Mouse (Mus musculus) midbrain, postnatal 0 days (tissue): Measurements from ENCODE around the gene Zfp322a. TPM values are rescaled to one million over a fixed set of nuclear protein-coding genes. Genes with fewer than 3 reads are reported as not detected.
A peak's percentile ranks its signal among the peaks of the same experiment; 100 is the strongest.
"Not testable (repeated sequence)": the region's sequence is repeated elsewhere in the genome, so short reads cannot be mapped to it uniquely, and the experiment has no call there.

ENCODE experiments used
- ATAC-seq: fragments of 200-750 bp; cut with Nextera tagmentation; 2 replicates; pipeline ENCODE4 v1.8.0; 2017; ENCODE audit warnings: moderate number of reproducible peaks, mild to moderate bottlenecking, moderate TSS enrichment, moderate library complexity; ENCODE audit not compliant: low FRiP score
- DNase-seq: peaks from one replicate; pipeline ENCODE4 v3.0.0-alpha.2; 2015; ENCODE audit warnings: low spot score
- H3K27ac ChIP-seq: fragments of 300-500 bp; sonication (generic); 2 replicates; pipeline ENCODE4 v1.5.1; 2014; ENCODE audit warnings: low read depth, mild to moderate bottlenecking, low read length, mixed read lengths
- H3K27me3 ChIP-seq: fragments of 300-500 bp; sonication (generic); 2 replicates; pipeline ENCODE4 v1.6.1; 2014; ENCODE audit warnings: low read length, control low read depth, mixed read lengths; ENCODE audit not compliant: insufficient read depth
- H3K36me3 ChIP-seq: fragments of 300-500 bp; sonication (generic); 2 replicates; pipeline ENCODE4 v1.6.1; 2014; ENCODE audit warnings: low read length, control low read depth, mixed read lengths; ENCODE audit not compliant: insufficient read depth
- H3K4me1 ChIP-seq: fragments of 300-500 bp; sonication (generic); 2 replicates; pipeline ENCODE4 v1.6.1; 2014; ENCODE audit warnings: mild to moderate bottlenecking, control low read depth, antibody characterized with exemption, low read length, mixed read lengths; ENCODE audit not compliant: insufficient read depth
- H3K4me2 ChIP-seq: fragments of 300-500 bp; sonication (generic); 2 replicates; pipeline ENCODE4 v1.6.1; 2014; ENCODE audit warnings: low read depth, mild to moderate bottlenecking, low read length, mixed read lengths; ENCODE audit not compliant: poor library complexity, severe bottlenecking
- H3K4me3 ChIP-seq: fragments of 300-500 bp; sonication (generic); 2 replicates; pipeline ENCODE4 v1.5.1; 2014; ENCODE audit warnings: low read depth, mild to moderate bottlenecking, low read length, moderate library complexity
- H3K9ac ChIP-seq: fragments of 300-500 bp; sonication (generic); replicated peaks from 2 replicates; pipeline ENCODE4 v1.6.1; 2014; ENCODE audit warnings: mild to moderate bottlenecking, low read length, moderate library complexity, mixed read lengths; ENCODE audit not compliant: poor library complexity, severe bottlenecking
- H3K9me3 ChIP-seq: fragments of 300-500 bp; sonication (generic); 2 replicates; pipeline ENCODE4 v1.6.1; 2016; ENCODE audit warnings: low read length, control low read depth
- CTCF ChIP-seq: IDR thresholded peaks from 2 replicates; pipeline ENCODE4 v1.5.1; 2016; ENCODE audit warnings: antibody characterized with exemption, mild to moderate bottlenecking
- WGBS: fragments of 180-500 bp; shearing (Covaris S2); extraction: QIAGEN DNeasy Blood & Tissue Kit; methylation state at CpG from one replicate; pipeline ENCODE4 v1.1.7; 2014; 5-methylcytosine and 5-hydroxymethylcytosine counted together
- polyA plus RNA-seq: library from polyadenylated mRNA; unstranded; fragments of >200 nt; fragmentation: Nextera tagmentation; extraction: Ambion mirVana; gene quantifications from 2 replicates; pipeline ENCODE4 v1.2.1, GENCODE M21; 2015
- total RNA-seq: library from RNA; depleted of rRNA; stranded (reverse); fragments of >200 nt; gene quantifications from 2 replicates; pipeline ENCODE4 v1.2.3, GENCODE M21; 2014

Zfp322a gene
- total and polyA plus RNA-seq, 2 experiments from 2014 or later = 19.7 to 31.1 TPM

GRCm38 (mm10) chr13:23361536-23361935, 7.5 kb downstream of the Zfp322a start:
- H3K9me3 ChIP-seq = no peaks in the 10 kb centered on the region
- H3K9ac ChIP-seq = no peak overlapping the region
- no peak overlapping the region for H3K4me3 ChIP-seq
- no peak for TF ChIP-seq CTCF
- H3K36me3 ChIP-seq = peaks cover 36% of the 10 kb centered on the region
- ATAC-seq (no peak), DNase-seq (no peak)
- 92% methylated on average over 4 of the region's 4 CpGs for WGBS
- no peaks in the 10 kb centered on the region for H3K27me3 ChIP-seq
- no peak overlapping the region for H3K27ac ChIP-seq
- no peak overlapping the region for H3K4me2 ChIP-seq
- 0 out of 2 replicates have a peak, but pooled peaks cover 2% of the 10 kb centered on the region for H3K4me1 ChIP-seq

DNA sequence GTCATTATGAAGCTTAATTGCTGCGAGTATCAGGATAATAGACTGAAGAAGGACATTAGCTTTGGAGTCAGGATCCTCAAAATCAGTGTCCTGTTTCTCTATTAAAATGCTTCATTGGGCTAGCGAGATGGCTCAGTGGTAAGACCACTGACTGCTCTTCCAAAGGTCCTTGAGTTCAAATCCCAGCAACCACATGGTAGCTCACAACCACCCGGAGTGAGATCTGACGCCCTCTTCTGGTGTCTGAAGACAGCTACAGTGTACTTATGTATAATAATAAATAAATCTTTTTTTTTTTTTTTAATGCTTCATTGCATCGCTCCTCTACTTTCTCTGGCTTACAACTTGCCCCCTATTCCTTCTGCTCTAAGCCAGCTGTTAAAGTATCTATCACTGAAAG, 14.5 kb downstream of the Zfp322a start:
- peaks cover 25% of the 10 kb centered on the region for H3K36me3 ChIP-seq
- H3K27me3 ChIP-seq, H3K4me3 ChIP-seq, H3K9ac ChIP-seq, H3K4me1 ChIP-seq, DNase-seq, ATAC-seq, H3K4me2 ChIP-seq, H3K9me3 ChIP-seq, H3K27ac ChIP-seq: not testable (repeated sequence)
- 89% methylated on average over 5 of the region's 5 CpGs for WGBS

DNA sequence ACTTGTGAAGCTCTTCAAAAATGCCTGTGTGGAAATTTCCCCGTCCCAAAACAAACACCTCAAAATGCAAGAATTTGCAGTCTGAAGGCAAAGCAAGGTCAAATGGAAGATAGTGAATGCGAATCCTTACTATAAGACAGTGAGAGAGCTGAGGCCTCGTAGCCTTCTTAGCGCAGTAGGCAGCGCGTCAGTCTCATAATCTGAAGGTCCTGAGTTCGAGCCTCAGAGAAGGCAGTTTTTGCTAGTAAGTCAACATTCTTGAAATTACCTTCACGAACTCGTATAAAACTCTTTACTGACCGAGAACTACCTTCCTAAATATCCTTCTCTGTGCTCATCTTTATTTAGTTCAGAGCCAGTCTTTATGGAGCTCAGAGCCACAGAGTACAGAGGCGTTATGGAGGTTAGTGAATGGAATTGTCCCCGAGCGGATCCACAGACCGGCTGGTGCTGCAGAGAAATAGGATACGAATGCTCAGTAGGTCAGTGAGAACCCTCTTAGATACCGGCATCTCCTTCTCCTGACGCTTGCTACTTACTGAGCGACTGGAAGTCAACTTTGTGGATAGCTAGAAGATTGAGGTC, 51.6 kb downstream of the Zfp322a start:
- ATAC-seq (no peak), DNase-seq (no peak)
- H3K4me2 ChIP-seq = no peak overlapping the region
- H3K27ac ChIP-seq = no peak overlapping the region
- no peak overlapping the region for H3K9ac ChIP-seq
- no peak overlapping the region for H3K4me3 ChIP-seq
- peaks cover 22% of the 10 kb centered on the region for H3K27me3 ChIP-seq
- H3K9me3 ChIP-seq = no peaks in the 10 kb centered on the region
- TF ChIP-seq CTCF = no peak
- WGBS = 11% methylated on average over 18 of the region's 18 CpGs
- no peaks in the 10 kb centered on the region for H3K36me3 ChIP-seq
- peaks cover 5% of the 10 kb centered on the region; the same call in 1 of the 2 replicates for H3K4me1 ChIP-seq

GRCm38 (mm10) chr13:23312909-23313669, 55.9 kb downstream of the Zfp322a start:
- Histone ChIP-seq H3K27ac (no peak overlapping the region), H3K27me3 (peaks cover 49% of the 10 kb centered on the region), H3K36me3 (no peaks in the 10 kb centered on the region), H3K4me3 (peak overlapping the region; percentile 39), H3K9me3 (no peaks in the 10 kb centered on the region), H3K4me2 (peak overlapping the region; percentile 68), H3K4me1 (peaks cover 5% of the 10 kb centered on the region; the same call in 1 of the 2 replicates), H3K9ac (no peak overlapping the region)
- ATAC-seq = no peak; the same call in 1 of the 2 replicates
- no peak for TF ChIP-seq CTCF
- WGBS = under 1% methylated on average over 42 of the region's 42 CpGs
- no peak for DNase-seq

DNA sequence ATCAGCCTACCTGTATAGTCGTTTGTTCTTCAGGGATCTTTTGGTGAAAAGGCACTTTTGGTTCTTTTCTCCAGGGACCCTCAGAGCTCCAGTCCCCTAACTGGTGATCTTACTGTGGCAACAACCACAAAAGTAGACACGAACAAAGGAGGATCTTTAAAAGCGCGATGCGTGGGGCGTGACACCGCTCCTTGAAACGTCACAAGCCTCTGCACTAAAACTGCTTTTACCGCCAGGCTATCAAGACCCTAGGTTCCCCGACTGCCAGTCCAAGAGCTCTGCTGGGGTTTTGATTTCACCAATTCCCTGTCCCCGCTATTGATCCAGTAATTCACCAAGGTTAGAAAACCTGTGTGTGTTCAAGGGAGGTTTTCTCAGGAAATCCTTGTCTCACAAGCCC, 59.0 kb downstream of the Zfp322a start:
- no peaks in the 10 kb centered on the region for H3K36me3 ChIP-seq
- ATAC-seq (no peak), DNase-seq (no peak)
- peak overlapping the region; percentile 47 for H3K4me2 ChIP-seq
- no peak overlapping the region for H3K9ac ChIP-seq
- no peak for TF ChIP-seq CTCF
- H3K4me1 ChIP-seq = peaks cover 5% of the 10 kb centered on the region; the same call in 1 of the 2 replicates
- no peaks in the 10 kb centered on the region for H3K9me3 ChIP-seq
- H3K4me3 ChIP-seq = peak overlapping the region; percentile 34
- no peak overlapping the region for H3K27ac ChIP-seq
- 4% methylated on average over 11 of the region's 11 CpGs for WGBS
- H3K27me3 ChIP-seq = peaks cover 53% of the 10 kb centered on the region

- Histone ChIP-seq H3K4me1 (peaks cover 5% of the 10 kb centered on the region; the same call in 1 of the 2 replicates), H3K36me3 (no peaks in the 10 kb centered on the region), H3K27me3 (peaks cover 53% of the 10 kb centered on the region), H3K27ac (no peak overlapping the region), H3K9me3 (no peaks in the 10 kb centered on the region), H3K4me2 (peak overlapping the region; percentile 47), H3K9ac (no peak overlapping the region), H3K4me3 (peak overlapping the region; percentile 34)
- TF ChIP-seq CTCF = no peak
- DNase-seq (no peak), ATAC-seq (peak; percentile 35)
- 2% methylated on average over 28 of the region's 28 CpGs for WGBS
Measured at GRCm38 (mm10) chr13:23309495-23310011, 59.5 kb downstream of the Zfp322a start.

DNA sequence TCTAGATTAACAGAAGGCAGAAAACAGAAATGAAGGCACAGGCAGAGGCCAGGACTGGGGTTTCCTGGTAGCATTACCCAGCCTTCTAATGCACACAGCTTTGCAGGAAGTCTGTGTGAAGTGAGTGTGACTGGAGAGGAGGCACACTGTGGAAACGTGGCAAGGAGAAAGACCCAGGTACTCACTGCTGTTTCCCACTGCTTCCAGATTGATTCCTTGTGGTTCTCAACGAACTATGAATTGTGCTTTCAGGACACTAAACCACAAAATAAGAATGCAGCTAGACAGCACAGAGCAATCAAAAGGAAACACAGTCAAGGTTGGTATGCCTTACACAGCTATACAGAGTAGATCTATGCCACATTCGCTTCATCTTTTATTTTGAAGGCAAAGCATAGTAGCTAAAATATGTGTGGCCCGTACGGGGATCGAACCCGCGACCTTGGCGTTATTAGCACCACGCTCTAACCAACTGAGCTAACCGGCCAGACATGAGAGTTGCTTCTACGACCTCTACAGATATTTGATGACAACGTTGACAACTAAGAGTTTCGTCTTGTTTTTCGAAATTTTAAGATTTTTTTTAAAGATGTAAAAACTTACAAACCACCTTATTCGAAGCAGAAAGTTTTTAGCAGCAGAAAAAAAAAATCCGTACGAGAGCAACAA, 60.2 kb downstream of the Zfp322a start:
- DNase-seq, H3K9me3 ChIP-seq, H3K9ac ChIP-seq, ATAC-seq, H3K27ac ChIP-seq, H3K36me3 ChIP-seq, H3K4me1 ChIP-seq: not testable (repeated sequence)
- H3K4me3 ChIP-seq = peak overlapping the region; percentile 34; the same call in 1 of the 2 replicates
- H3K27me3 ChIP-seq = peaks cover 47% of the 10 kb centered on the region
- 7% methylated on average over 18 of the region's 18 CpGs for WGBS
- peak overlapping the region; percentile 47; the same call in 1 of the 2 replicates for H3K4me2 ChIP-seq
